In genomic region chr6:97740107-97740850, GRCm38 (mm10) we compare ENCODE assay signal across 10 mouse cellular contexts.
DNase-seq lines count a peak whose midpoint lies in the region; ATAC-seq lines count a peak whose summit lies in the region.
"Had no signal": no experiment of that assay in that cellular context is flagged by ENCODE, and none has a peak within 500 bp of the region (broad histone marks: within the 10 kb centered on the region; RNA-seq: fewer than 3 reads in every experiment).

No protein-coding gene starts in this region.

- ATAC-seq in frontal cortex, adult (ENCODE audit: low TSS enrichment): no peak
- ATAC-seq in heart, embryonic 11.5 days (replicated peaks; ENCODE audit: insufficient number of reproducible peaks, low FRiP score, low TSS enrichment): no peak
- ATAC-seq in lung, embryonic 16.5 days (ENCODE audit: low read depth): no peak

- H3K4me2 ChIP-seq in heart, embryonic 11.5 days: peak overlapping the region; percentile 29; the same call in 1 of the 2 replicates
- peak overlapping the region; percentile 20; the same call in 1 of the 2 replicates for H3K4me2 ChIP-seq in lung, embryonic 16.5 days (ENCODE audit: low read depth, low read length)
- H3K4me2 ChIP-seq: liver, embryonic 13.5 days had no signal

- H3K9me3 ChIP-seq in heart, embryonic 11.5 days (replicated peaks; ENCODE audit: control insufficient read depth, low read length): no peaks in the 10 kb centered on the region
- no peaks in the 10 kb centered on the region for H3K9me3 ChIP-seq in lung, embryonic 16.5 days (ENCODE audit: control insufficient read depth, low read length)
- H3K9me3 ChIP-seq: liver, embryonic 13.5 days had no signal

- WGBS in heart, embryonic 11.5 days (ENCODE audit: insufficient replicate concordance): 20% methylated on average over 13 of the region's 13 CpGs
- WGBS in lung, embryonic 16.5 days: 14% methylated on average over 13 of the region's 13 CpGs

- no peak overlapping the region for H3K27ac ChIP-seq in heart, embryonic 11.5 days (ENCODE audit: low read depth, low read length)
- no peak overlapping the region for H3K27ac ChIP-seq in lung, embryonic 16.5 days (ENCODE audit: low read length)
- H3K27ac ChIP-seq: liver, embryonic 13.5 days had no signal

- H3K27me3 ChIP-seq in heart, embryonic 11.5 days (ENCODE audit: control insufficient read depth, insufficient read depth, low read length): no peaks in the 10 kb centered on the region
- H3K27me3 ChIP-seq in lung, embryonic 16.5 days (ENCODE audit: control insufficient read depth, insufficient read depth, low read depth, low read length): no peaks in the 10 kb centered on the region
- H3K27me3 ChIP-seq: liver, embryonic 13.5 days had no signal

- no peak overlapping the region for H3K4me3 ChIP-seq in heart, embryonic 11.5 days (ENCODE audit: low read depth, low read length)
- no peak overlapping the region for H3K4me3 ChIP-seq in lung, embryonic 16.5 days (ENCODE audit: low read length)
- H3K4me3 ChIP-seq: liver, embryonic 13.5 days had no signal

- no peaks in the 10 kb centered on the region for H3K4me1 ChIP-seq in heart, embryonic 11.5 days (ENCODE audit: control insufficient read depth, insufficient read depth, low read length)
- no peaks in the 10 kb centered on the region for H3K4me1 ChIP-seq in lung, embryonic 16.5 days (replicated peaks; ENCODE audit: control insufficient read depth, insufficient read depth, low read length)
- H3K4me1 ChIP-seq: liver, embryonic 13.5 days had no signal

- H3K9ac ChIP-seq in heart, embryonic 11.5 days (ENCODE audit: low read depth, low read length): no peak overlapping the region
- no peak overlapping the region for H3K9ac ChIP-seq in lung, embryonic 16.5 days (ENCODE audit: low read length)
- H3K9ac ChIP-seq: liver, embryonic 13.5 days had no signal

- peak; percentile 38 for DNase-seq in frontal cortex, postnatal 25 days (ENCODE audit: low spot score in 2 of 2)
- DNase-seq in ES-CJ7 (ENCODE audit: low read depth, low spot score): peak; percentile 33
- peak; percentile 36 to 74 for DNase-seq in cerebellum, postnatal 25 days
- peak; percentile 77 to 78 for DNase-seq in kidney, postnatal 4 days
- DNase-seq in right cerebral cortex, postnatal 14 days: peak; percentile 68
- DNase-seq: liver, embryonic 13.5 days had no signal

- no peaks in the 10 kb centered on the region for H3K36me3 ChIP-seq in heart, embryonic 11.5 days (ENCODE audit: control insufficient read depth, insufficient read depth, low read length)
- no peaks in the 10 kb centered on the region for H3K36me3 ChIP-seq in lung, embryonic 16.5 days (ENCODE audit: control insufficient read depth, insufficient read depth, low read length)
- H3K36me3 ChIP-seq: G1E; liver, embryonic 13.5 days had no signal
